Mouse (Mus musculus) right cerebral cortex, postnatal 4 days (tissue): ENCODE results near the gene Clec2i.
"Not testable (repeated sequence)": the region's sequence is repeated elsewhere in the genome, so short reads cannot be mapped to it uniquely, and the experiment has no call there.

Experiments used
- DNase-seq: peaks from one replicate; pipeline ENCODE4 v3.0.0-alpha.2; 2022

The Clec2i gene

DNA sequence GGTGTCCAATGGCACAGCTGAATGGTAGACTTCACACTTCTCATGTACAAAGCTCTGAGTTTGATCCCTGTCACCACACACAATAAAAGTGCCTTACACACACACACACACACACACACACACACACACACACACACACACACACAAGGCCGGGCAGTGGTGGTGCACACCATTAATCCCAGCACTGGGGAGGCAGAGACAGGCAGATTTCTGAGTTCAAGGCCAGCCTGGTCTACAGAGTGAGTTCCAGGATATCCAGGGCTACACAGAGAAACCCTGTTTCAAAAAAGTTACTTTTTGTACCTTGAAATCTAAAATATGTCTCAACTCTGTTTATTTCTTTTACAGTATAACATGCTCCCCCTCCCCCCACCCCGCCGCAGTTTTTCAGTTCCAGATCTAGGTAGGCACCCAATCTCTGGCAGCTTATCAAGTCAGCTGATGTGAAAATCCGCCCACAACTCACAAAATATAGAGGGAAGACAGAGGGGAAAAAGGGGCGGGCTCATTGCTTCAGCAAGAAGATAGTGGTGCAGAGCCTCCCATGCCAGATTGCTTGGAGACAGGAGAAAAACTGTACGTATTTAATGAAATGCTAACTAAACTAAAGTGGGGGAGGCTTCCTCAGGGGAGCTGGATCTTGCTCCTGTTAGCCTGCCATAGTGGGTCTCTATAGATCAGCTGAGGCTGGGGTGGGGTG lies at the start of gene Clec2i:
Gene Clec2i, plus strand, starts transcription at position 498 of the 700 bp plus-strand sequence.
- not testable (repeated sequence) for DNase-seq

DNA sequence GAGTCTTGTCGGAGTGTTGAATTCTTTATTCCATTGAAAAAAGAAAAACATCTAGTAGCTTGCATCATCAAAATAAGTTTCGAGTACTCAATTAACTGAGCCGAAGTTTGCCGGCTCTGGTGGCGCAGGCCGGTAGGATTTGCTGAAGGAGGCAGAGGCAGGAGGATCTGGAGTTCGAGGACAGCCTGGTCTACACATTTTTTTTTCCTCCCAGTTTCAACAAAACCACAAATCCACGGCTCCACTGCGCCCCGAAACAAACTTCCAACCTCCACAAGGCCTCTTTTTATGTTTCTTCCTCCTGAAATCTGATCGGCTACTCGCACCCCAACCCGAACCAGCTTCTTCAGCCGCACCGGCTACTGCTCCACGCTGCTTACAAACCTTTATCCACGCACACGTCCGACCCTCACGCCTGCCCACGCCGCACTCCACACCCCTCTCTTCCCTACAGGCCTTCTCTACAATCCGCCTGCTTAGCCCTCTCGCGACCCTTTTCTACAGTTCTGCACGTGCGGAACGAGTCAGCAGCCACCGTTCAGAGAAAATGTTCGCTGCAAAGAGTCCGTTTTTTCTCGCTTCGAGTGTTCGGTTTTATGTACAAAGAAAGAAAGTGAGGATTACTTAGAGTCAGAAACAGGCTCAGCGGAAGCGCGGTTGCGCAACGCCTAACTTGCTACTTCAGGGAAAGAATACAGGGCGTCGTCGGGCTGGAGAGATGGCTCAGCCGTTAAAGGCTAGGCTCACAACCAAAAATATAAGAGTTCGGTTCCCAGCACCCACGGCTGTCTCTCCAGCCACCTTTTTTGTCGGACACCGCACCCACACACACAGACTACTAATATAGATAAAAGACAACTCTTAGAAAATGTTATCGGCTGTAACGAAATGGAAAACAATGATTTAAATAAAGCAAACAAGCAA lies 48.8 kb upstream of the Clec2i start:
- peak; percentile 82 for DNase-seq

DNA sequence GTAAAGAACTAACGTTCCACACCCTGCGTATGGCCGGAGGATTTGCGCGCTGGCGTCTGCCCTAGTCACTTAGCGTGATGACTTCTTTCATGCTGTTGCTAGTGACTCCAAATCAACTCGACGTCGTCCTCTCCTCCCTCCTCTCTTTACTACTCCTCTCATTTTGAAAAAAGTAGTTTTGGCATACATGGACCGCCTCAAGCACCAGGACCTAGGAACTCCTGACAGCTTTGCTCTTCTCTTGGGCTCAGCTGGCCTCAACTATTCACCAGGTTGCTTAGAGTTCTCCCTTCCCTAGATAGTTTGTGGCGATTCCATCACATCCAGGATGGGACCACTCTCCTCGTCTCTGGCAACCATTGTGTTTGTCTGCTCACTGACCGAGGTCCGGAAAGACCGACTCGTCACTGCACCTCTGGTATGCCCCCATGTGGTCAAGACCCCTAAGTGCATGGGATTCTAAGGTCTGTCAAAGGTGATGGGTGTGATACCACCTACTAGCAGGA lies 48.1 kb upstream of the Clec2i start:
- peak; percentile 58 for DNase-seq

DNA sequence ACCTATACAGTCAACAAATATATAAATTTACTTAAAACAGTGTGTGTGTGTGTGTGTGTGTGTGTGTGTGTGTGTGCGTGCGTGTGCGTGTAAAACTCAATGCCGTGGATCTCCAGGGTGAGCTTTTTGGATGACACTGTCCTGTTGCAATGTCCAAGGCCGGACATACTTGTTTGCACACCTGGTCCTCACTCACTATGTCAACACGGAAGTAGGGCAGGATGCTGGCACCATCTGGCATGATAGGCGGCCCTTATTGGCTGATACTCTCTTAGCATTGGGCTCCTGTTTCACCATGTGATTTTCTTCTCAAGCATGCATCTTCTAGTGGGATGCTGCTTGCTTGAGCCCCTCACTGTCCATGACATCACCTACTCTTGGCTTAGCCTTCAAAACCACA lies 47.5 kb upstream of the Clec2i start:
- DNase-seq: no peak

DNA sequence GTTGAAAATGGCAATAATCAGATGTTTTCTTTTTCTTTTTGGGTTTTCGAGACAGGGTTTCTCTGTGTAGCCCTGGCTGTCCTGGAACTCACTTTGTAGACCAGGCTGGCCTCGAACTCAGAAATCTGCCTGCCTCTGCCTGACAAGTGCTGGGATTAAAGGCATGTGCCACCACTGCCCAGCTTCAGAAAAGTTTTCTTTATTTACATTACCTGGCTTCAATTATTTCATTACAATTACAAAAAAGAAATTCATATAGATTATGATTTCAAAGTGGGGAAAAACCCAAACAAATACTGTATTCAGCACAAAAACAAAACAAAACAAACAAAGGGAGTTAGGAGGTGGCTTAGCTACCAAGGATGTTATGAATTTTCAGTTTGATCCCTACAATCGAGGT lies 46.7 kb upstream of the Clec2i start:
- not testable (repeated sequence) for DNase-seq

DNA sequence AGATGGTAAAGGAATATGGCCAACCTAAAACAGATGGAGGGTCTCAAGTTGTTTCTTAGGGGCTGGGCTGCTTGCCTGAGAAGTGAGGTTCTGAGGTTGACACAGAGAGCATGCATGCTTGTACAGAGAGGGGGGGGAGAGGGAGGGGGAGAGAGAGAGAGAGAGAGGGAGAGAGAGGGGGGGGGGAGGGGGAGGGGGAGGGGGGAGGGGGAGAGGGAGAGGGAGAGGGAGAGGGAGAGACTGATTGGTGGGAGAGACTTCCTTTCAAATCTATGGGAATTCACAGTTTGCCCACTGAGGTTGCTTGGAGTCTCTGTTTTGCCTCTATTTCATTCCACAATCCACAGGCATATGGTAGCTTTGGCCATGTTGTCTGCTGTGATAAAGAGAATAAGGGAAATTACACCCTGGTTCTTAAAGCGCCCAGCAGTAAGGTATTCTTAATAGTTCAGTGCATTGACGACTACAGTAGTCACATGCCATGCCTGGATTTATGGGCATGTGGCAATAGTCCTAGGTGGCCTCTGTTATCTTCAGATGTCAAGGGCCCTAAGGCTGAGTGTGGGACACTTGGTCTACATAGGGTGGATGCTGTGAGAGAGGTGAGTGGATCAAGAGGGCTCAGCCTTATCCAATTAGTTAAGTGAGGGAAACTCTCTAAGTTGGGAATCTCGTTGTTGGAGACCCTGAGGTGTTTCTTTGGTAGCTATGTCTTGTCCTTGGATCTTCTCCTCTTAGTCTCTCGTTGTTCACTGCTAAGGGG lies 45.9 kb upstream of the Clec2i start:
- DNase-seq: no peak

DNA sequence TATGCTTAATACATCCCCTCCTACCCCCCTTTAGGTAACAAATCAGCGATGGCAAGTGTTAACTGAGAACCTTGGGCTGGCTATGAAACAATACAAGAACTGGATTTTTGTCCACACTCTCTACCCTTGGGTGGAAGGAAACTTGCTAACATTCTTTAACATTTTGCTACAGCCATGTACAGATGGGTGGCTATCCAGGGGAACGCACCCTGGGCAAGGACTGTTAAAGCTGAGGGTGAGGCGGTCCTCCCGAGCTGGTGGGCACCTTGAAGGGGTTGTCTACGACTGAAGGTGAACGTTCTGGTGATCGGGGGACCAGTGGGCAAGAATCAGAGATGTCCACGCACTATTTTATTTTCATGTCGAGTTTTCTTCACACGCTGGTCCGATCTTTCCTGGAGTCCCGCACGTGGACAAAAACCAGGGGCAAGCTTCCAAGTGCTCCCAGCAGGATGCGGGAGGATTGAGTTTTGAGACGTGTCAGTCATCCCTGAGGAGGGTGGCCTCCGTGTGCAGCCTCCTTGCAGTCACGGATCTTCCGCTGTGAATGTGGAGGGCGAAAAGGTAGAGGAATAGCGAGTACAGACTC lies 44.9 kb upstream of the Clec2i start:
- no peak for DNase-seq

DNA sequence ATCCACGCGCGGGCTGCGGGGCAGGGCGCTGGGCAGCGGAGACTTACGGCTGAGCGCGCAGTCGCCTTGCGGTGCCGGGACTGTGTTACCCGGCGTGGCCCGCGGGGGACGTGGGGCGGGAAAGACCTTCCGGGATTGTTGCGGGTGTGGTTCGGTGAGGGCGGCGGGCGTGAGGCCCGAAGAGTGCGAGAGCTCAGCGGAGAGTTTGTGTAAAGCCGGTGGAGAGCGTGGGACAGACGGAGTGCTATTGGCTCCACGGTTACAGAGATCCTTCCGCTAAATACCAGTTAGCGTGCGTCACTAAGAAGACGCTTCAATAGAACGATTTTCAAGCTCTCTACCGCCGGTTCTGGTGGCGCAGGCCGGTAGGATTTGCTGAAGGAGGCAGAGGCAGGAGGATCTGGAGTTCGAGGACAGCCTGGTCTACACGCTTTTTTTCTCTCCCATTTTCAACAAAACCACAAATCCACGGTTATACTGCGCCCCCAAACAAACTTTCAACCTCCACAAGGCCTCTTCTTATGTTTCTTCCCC lies 44.4 kb upstream of the Clec2i start:
- peak; percentile 85 for DNase-seq

DNA sequence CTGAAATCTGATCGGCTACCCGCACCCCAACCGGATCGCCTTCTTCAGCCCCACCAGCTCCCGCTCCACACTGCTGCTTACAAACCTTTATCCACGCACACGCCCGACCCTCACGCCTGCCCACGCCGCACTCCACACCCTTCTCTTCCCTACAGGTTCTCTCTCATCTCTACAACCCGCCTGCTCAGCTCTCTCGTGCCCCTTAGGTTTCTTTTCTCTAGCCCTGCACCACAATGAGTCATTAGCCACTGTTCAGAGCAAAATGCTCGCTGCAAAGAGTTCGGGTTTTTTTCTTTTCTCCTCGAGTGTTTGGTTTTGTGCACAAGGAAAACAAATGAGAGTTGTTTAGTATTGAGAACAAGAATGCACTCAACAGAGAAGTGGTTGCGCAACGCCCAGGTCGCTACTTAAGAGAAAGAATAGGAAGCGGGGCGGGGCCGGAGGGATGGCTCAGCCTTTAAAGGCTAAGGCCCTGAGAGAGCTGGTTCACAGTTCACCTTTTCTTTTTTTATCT lies 43.9 kb upstream of the Clec2i start:
- DNase-seq: peak; percentile 28

DNA sequence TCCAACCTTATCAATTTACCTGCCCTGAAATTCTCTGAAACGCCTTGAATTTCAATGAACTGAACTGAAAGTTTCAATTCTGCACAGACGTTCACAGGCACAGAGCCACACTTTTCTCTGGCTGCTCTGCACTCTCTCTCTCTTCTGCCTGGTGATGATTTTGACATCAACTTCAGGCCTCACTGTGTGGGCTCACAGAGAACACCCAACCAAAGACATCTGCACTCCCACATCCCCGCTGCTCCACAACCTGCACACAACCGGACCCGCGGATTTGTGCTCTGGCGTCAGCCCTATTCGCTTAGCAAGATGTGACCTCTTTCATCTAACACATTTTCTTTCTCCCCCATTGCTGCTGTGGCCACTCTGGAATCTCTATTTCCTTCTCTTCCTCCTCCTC lies 43.3 kb upstream of the Clec2i start:
- DNase-seq: no peak

DNA sequence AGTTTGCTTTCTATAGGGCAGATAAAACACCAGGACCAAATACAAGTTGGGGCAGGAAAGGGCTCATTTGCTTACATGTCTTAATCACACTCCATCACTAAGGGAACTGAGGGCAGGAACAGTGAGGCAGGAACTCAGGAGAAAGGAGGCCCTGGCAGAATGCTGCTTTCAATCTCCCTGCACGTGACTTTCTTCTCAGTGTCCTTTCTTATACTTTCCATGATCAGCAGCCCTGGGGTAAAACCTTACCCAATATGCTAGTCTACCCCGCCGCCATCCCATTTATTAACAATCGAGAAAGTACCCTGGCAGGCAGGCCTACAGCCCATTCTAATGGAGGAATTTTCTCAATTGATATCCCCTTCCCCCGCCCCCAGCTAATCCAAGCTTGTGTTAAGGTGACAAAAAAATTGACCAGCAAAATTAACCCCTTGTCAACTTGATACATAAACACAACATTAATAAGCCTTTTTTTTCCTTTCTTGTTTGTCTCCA lies 42.8 kb upstream of the Clec2i start:
- DNase-seq: no peak

DNA sequence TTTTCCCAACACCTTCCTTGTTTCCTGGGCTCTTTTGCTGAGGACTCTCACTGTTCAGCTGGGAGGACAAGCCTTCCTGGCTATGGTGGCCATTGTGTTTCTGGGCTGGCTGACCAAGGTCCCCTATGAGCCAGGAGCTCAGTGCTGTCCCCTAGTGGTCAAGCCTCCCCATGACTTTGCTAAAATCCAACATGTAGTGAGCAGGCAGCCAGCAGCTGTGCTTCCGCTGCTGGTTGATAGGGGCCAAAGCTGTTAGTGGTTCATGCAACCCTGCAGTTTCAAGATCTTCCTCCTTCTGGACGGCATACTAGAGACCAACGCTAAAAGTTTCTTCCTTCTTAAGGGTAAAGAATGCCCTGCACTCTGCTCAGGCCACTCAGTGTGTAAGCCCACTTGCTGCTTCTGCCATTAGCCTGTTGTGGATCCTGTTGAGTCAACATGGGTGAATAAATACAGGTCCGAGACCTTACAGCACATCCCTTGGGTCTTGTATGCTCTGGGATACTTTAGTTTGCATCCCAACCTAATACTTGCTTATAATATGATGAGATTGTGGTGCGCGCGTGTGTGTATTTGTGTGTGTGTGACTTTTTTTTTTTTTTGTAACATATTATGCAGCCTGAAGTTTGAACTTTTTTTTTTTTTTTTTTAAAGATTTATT lies 41.9 kb upstream of the Clec2i start:
- DNase-seq: peak; percentile 83

DNA sequence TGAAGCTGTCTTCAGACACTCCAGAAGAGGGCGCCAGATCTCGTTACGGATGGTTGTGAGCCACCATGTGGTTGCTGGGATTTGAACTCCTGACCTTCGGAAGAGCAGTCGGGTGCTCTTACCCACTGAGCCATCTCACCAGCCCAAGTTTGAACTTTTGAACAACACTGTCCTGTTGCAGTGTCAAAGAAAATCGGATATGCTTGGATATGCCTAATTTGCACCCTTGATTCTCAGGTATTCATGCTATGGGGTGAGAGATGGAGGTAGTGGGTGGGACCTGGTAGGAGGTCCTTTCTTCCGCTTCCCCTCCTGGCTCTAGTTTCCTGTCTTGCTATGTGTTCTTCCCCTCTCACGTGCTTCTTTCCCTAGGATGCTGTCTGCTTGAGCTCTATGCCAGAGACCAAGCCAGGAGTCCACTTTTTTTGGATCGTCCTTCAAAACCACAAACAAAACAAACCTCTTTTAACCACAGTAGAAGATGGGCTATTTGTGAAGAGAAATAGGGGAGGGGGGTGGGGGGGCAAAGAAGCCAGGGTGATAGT lies 41.3 kb upstream of the Clec2i start:
- no peak for DNase-seq

DNA sequence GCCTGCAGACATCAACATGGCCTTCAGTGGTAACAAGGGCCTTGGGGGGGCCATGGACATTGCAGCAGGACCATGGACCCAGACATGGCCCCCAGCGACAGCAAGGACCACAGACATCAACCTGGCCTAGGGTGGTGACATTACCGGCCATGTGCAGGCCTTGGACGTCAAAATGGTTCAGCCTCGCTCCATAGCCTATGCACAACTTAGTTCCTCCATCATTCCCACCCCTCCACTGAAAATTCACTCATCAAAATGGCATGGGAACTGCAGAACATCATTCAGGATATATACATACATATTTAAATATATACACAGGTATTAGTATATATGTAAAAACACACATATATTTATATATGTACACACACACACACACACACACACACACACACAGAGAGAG lies 40.0 kb upstream of the Clec2i start:
- DNase-seq: no peak

DNA sequence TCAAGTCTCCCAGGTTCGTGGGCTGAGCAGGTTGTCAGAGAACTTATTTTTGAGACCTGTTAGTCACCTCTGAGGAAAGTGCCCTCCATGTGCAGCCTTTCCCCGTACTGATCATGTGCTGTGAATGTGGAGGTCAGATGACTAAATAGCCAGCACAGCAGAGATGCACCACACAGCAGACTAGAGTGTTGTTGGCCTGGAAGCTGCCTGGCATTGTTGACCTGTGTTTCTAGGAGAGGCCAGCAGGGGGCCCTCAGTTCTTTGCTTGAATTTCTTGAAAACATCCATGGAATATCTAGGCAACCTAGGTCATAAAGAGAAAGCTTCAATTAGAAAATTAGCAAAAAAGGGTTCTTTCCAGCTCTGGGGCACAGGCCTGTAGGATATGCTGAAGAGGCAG lies 37.5 kb upstream of the Clec2i start:
- DNase-seq: peak; percentile 57

DNA sequence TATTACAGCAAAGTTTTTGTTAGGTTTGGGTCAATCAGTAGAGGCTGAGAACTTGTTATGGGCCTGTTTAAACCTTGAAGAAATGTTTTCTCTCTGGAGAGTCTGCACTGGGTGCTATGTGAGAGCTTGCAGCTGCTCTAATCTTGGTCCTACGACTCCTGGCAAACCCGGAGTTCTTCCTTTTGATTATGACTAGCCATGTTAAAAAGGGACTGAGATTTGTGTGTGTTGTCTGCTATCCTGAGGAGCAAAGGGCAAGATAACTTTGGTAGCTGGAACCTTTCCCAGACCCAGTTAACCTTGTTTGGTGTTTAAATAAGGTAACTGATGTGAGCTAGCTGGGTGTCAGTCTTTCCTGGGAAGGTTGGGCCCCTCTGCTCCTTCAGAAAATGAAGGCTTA lies 36.7 kb upstream of the Clec2i start:
- DNase-seq: no peak

DNA sequence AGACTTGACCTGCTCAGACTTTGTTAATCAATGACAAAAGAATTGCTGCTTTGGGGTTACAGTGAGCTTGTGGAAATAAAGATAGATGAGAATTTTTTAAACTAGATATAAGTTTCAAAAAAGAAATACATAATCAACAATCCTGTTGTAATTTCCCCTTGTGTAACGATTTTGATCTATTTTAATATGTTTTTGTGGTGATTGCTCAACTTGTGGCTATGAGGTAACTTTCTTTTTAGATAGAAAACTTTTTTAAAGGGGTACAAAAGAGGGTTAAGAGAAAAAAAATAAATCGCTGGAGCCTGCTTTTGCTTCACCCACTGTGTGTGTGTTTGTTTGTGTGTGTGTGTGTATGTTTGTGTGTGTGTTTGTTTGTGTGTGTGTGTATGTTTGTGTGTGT lies 36.2 kb upstream of the Clec2i start:
- DNase-seq: no peak

DNA sequence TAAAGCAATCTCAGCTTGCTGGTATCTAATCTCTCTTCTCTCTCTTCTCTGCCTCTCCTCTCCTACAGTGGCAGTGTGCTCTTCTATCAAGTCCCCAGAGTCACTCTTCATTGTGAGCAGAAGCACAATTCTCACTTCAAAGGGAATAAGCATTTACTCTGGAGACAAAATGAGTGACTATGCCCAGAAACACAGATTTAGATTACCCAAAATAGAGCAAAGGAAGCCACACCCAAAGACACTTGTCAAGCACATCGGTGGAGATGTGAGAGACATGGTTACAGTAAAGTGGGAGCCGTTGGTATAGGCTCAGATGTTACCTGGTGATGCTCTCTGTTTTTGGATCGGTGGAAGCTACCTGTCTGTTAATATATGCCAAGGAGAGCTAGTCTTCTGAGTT lies 34.6 kb upstream of the Clec2i start:
- DNase-seq: no peak

DNA sequence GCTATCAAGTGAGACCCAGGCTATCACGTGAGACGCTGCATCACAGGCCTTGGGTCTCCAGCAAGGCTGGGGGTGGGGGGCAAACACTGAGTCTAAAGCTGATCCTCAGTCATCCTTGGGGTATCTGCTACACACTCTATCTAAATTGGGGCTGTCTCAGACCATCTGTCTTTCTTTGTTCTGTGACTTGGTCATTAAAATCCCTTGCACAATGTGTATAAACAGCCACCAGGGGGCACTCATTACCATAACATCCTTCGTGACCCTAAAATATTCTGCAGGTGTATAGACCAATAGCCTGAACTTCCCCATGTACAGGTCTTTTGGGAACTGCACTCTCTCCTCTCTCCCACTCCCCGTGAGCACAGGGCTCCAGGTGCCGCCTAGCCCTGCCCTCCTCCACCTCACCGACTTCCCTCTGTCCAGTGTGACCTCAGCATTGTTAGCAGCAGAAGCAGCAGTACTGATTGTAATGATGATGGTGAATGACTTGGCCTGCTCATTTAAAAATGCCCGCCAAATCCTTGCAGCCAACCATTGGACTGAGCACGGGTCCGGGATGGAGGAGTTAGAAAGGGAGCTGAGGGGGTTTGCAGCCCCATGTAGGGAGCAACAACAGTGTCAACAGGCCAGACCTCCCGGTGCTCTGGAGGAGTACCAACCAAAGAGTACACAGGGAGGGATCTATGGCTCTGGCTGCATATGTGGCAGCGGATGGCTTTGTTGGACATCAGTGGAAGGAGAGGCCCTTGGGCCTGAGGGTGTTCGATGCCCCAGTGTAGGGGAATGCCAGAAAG lies 33.2 kb upstream of the Clec2i start:
- DNase-seq: peak; percentile 72

DNA sequence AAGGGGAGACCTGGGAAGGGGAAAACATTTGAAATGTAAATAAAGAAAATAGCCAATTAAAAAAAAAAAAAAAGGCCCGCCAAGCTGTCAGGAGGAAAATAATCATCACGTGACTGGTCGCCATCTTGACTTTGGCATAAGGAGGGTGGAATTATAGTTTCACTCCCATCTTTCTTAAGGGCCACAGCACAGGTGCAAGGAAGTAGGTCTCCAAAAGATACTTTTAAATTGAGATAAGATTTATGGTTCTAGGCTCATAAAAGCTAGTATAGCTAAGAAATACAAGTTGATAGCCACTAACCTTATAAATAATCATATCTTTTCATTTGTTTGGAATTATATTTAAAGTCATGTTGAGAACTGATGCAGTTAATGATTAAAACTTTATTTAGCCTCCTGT lies 32.5 kb upstream of the Clec2i start:
- no peak for DNase-seq
